ENCODE assay signal across 1 mouse cellular context in the genomic region with DNA sequence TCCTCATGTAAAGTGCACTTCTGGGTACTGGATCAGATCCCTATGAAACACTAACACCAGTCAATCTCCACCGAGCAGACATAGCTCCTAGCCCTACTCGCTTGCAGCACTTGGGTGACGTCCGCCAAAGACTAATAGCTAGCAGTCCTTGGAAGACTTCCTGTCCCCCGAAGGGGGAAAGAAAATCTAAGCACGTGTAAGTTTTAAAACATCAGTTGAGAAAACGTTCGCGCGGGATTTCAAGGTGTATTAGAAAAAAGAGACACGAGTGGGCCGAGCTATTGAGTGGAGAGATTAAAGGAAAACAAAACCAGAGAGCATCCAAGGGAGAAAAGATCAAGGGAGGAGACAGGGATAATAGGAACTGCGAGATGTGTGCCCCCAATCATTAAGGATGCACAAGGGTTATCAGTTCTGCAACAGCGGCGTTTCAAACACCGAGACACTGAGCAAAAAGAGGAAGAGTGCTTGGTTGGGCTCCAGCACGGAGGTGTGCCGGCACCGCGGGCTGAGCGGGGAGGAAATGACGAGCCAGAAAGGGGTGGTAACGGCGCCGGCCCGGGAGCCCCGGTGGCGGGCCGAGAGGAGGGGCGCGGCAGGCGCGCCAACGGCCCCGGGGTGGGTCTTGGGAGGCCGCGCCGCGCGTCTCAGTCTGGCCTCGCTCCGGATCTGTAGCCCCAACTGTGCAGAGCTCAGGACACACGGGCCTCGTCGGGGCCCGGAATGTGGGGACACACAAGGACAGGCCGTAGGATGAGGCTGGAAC.
TF ChIP-seq lines count a peak whose summit lies in the region.

No protein-coding gene starts in this region.

TF ChIP-seq in CH12.LX, 34 proteins besides CTCF, POLR2A, EP300 and RAD21:
- TF ChIP-seq ZC3H11A (IDR thresholded peaks at IDR 0.05; ENCODE audit: low read depth, low read length) (no peak), MAX (IDR thresholded peaks at IDR 0.05; ENCODE audit: low read length) (peak; percentile 70), NELFE (IDR thresholded peaks at IDR 0.05; ENCODE audit: low read depth, low read length) (peak; percentile 75), BHLHE40 (IDR thresholded peaks at IDR 0.05; ENCODE audit: low read depth, low read length) (0 out of 2 replicates have a peak, but pooled peaks have one; percentile 33), RCOR1 (conservative IDR thresholded peaks at IDR 0.05; ENCODE audit: low read depth, low read length) (no peak), CHD2 (IDR thresholded peaks at IDR 0.05; ENCODE audit: low read length) (peak; percentile 36; the same call in 1 of the 2 replicates), USF2 (conservative IDR thresholded peaks at IDR 0.05; ENCODE audit: low read depth, low read length) (no peak), UBTF (IDR thresholded peaks at IDR 0.05; ENCODE audit: low read depth, low read length) (peak; percentile 69; the same call in 1 of the 2 replicates), JUN (IDR thresholded peaks at IDR 0.05; ENCODE audit: insufficient read depth, low read depth, low read length) (no peak), NRF1 (IDR thresholded peaks at IDR 0.05; ENCODE audit: low read depth, low read length) (peak; percentile 41; the same call in 1 of the 2 replicates), HCFC1 (IDR thresholded peaks at IDR 0.05; ENCODE audit: low read depth, low read length) (peak; percentile 45; the same call in 1 of the 2 replicates), IRF4 (IDR thresholded peaks at IDR 0.05; ENCODE audit: low read depth, low read length) (no peak), MAFK (IDR thresholded peaks at IDR 0.05; ENCODE audit: insufficient replicate concordance, low read length) (no peak), MXI1 (IDR thresholded peaks at IDR 0.05; ENCODE audit: low read depth, low read length) (peak; percentile 91), SIN3A (IDR thresholded peaks at IDR 0.05; ENCODE audit: low read length) (peak; percentile 77), TBP (conservative IDR thresholded peaks at IDR 0.05; ENCODE audit: low read depth, low read length) (peak; percentile 68; the same call in 1 of the 2 replicates), MEF2A (IDR thresholded peaks at IDR 0.05; ENCODE audit: borderline replicate concordance, low read depth, low read length) (no peak), CHD1 (IDR thresholded peaks at IDR 0.05; ENCODE audit: low read depth, low read length) (peak; percentile 77), TCF12 (IDR thresholded peaks at IDR 0.05; ENCODE audit: low read depth, low read length) (peak; percentile 58), MYC (IDR thresholded peaks at IDR 0.05; ENCODE audit: low read depth, low read length) (0 out of 2 replicates have a peak, but pooled peaks have one; percentile 21), POLR2AphosphoS2 (IDR thresholded peaks at IDR 0.05; ENCODE audit: low read depth, low read length) (peak; percentile 91), ZMIZ1 (IDR thresholded peaks at IDR 0.05; ENCODE audit: low read depth, low read length) (peak; percentile 35), ELF1 (IDR thresholded peaks at IDR 0.05; ENCODE audit: low read depth, low read length) (peak; percentile 68), MAZ (IDR thresholded peaks at IDR 0.05; ENCODE audit: low read depth, low read length) (0 out of 2 replicates have a peak, but pooled peaks have one; percentile 32), KAT2A (IDR thresholded peaks at IDR 0.05; ENCODE audit: insufficient replicate concordance, low read length) (0 out of 2 replicates have a peak, but pooled peaks have one; percentile 52), ZNF384 (IDR thresholded peaks at IDR 0.05; ENCODE audit: low read depth, low read length) (0 out of 2 replicates have a peak, but pooled peaks have one; percentile 16)
